Mouse (Mus musculus): Measurements from ENCODE around the gene Arhgef16.

Gene Arhgef16

GRCm38 (mm10) chr4:154229569-154229968 is 71.9 kb downstream of the Arhgef16 start:
- WGBS: 86% methylated on average over 9 of the region's 9 CpGs

All from cerebral cortex, adult 2 months (tissue).